Mouse (Mus musculus): ENCODE results near the gene Brdt.

- no peak for TF ChIP-seq TAL1 (IDR thresholded peaks at IDR 0.05; ENCODE audit: low read length)
- TF ChIP-seq GATA1 (IDR thresholded peaks at IDR 0.05; ENCODE audit: low read length), result no peak
Measured at GRCm38 (mm10) chr5:107287254-107287907, 43.6 kb upstream of the Brdt start.
